Mouse (Mus musculus) large intestine, adult 2 months (tissue): ENCODE measurements around the gene Ina. TPM values are rescaled to one million over a fixed set of nuclear protein-coding genes. Genes with fewer than 3 reads are reported as not detected.
"Not testable (repeated sequence)": the region's sequence is repeated elsewhere in the genome, so short reads cannot be mapped to it uniquely, and the experiment has no call there.

Experiments
- DNase-seq: peaks from one replicate; pipeline ENCODE4 v3.0.0-alpha.2; 2012; ENCODE audit warnings: low read depth, low spot score
- WGBS: fragments of 180-500 bp; shearing (Covaris S2); methylation state at CpG from one replicate; pipeline ENCODE4 v1.1.7; 2018; 5-methylcytosine and 5-hydroxymethylcytosine counted together
- polyA plus RNA-seq: library from polyadenylated mRNA; depleted of rRNA; stranded (reverse); fragments of >200 nt; gene quantifications from 2 replicates; pipeline ENCODE4 v1.2.3, GENCODE M21; 2012; rRNA removed

The Ina gene
- polyA plus RNA-seq: 0.34 and 0.63 TPM in 2 replicates

GRCm38 (mm10) chr19:47014447-47015381, at the start of gene Ina, which contains the start of gene Nt5c2:
TSS of gene Ina (plus strand) at chr19:47014698.
TSS of gene Nt5c2 (minus strand) at chr19:47015153.
- DNase-seq: no peak
- 2% methylated on average over 122 of the region's 124 CpGs for WGBS

GRCm38 (mm10) chr19:46965496-46965895, 49.0 kb upstream of the Ina start:
- no peak for DNase-seq

- WGBS: 94% methylated on average over 6 of the region's 6 CpGs
- no peak for DNase-seq
Measured at GRCm38 (mm10) chr19:46966330-46966729, 48.2 kb upstream of the Ina start.

GRCm38 (mm10) chr19:46967861-46968260, 46.6 kb upstream of the Ina start:
- 81% methylated on average over 4 of the region's 4 CpGs for WGBS
- no peak for DNase-seq

- WGBS: 60% methylated on average over 5 of the region's 5 CpGs
- no peak for DNase-seq
Measured at GRCm38 (mm10) chr19:46968833-46969232, 45.7 kb upstream of the Ina start.

- no peak for DNase-seq
- 70% methylated on average over 22 of the region's 22 CpGs for WGBS
Measured at GRCm38 (mm10) chr19:46969286-46969985, 45.1 kb upstream of the Ina start.

- 19% methylated on average over 13 of the region's 13 CpGs for WGBS
Measured at GRCm38 (mm10) chr19:46970121-46970729, 44.3 kb upstream of the Ina start.

GRCm38 (mm10) chr19:46971051-46971689, 43.3 kb upstream of the Ina start:
- 78% methylated on average over 8 of the region's 8 CpGs for WGBS
- DNase-seq: no peak

More at GRCm38 (mm10) chr19:46970121-46970729, 44.3 kb upstream of the Ina start:
- DNase-seq: no peak

GRCm38 (mm10) chr19:46971712-46972111, 42.8 kb upstream of the Ina start:
- 89% methylated on average over 9 of the region's 9 CpGs for WGBS

GRCm38 (mm10) chr19:46972159-46972558, 42.3 kb upstream of the Ina start:
- 79% methylated on average over 3 of the region's 3 CpGs for WGBS
- DNase-seq: no peak

More at GRCm38 (mm10) chr19:46971712-46972111, 42.8 kb upstream of the Ina start:
- DNase-seq: no peak

GRCm38 (mm10) chr19:46975565-46975964, 38.9 kb upstream of the Ina start:
- no peak for DNase-seq
- 67% methylated on average over 4 of the region's 4 CpGs for WGBS

GRCm38 (mm10) chr19:46975997-46976396, 38.5 kb upstream of the Ina start:
- no peak for DNase-seq
- 76% methylated on average over 8 of the region's 8 CpGs for WGBS

- 53% methylated on average over 2 of the region's 2 CpGs for WGBS
Measured at GRCm38 (mm10) chr19:46976743-46977142, 37.8 kb upstream of the Ina start.

GRCm38 (mm10) chr19:46977460-46977859, 37.0 kb upstream of the Ina start:
- WGBS: 69% methylated on average over 6 of the region's 6 CpGs

More at GRCm38 (mm10) chr19:46976743-46977142, 37.8 kb upstream of the Ina start:
- no peak for DNase-seq

GRCm38 (mm10) chr19:46978069-46978468, 36.4 kb upstream of the Ina start:
- not testable (repeated sequence) for DNase-seq
- WGBS: 94% methylated on average over 3 of the region's 3 CpGs

More at GRCm38 (mm10) chr19:46977460-46977859, 37.0 kb upstream of the Ina start:
- no peak for DNase-seq

GRCm38 (mm10) chr19:46978920-46979780, 35.3 kb upstream of the Ina start:
- 68% methylated on average over 17 of the region's 17 CpGs for WGBS
- DNase-seq: no peak

GRCm38 (mm10) chr19:46979781-46980105, 34.8 kb upstream of the Ina start:
- no peak for DNase-seq
- 35% methylated on average over 3 of the region's 3 CpGs for WGBS

GRCm38 (mm10) chr19:46981462-46981861, 33.0 kb upstream of the Ina start:
- 49% methylated on average over 6 of the region's 6 CpGs for WGBS
- DNase-seq: no peak
